Mouse (Mus musculus) neural tube, embryonic 11.5 days (tissue): Measurements from ENCODE around the gene Ccs. TPM values are rescaled to one million over a fixed set of nuclear protein-coding genes. Genes with fewer than 3 reads are reported as not detected.

Source experiments
- ATAC-seq: fragments of 200-750 bp; cut with Nextera tagmentation; 2 replicates; pipeline ENCODE4 v1.8.0; 2017; ENCODE audit warnings: moderate number of reproducible peaks, mild to moderate bottlenecking, moderate TSS enrichment, moderate library complexity; ENCODE audit not compliant: insufficient read depth, low FRiP score, low TSS enrichment
- DNase-seq: peaks from one replicate; pipeline ENCODE4 v3.0.0-alpha.2; 2015; ENCODE audit warnings: low spot score
- H3K27ac ChIP-seq: fragments of 300-500 bp; sonication (generic); 2 replicates; pipeline ENCODE4 v1.5.1; 2014; ENCODE audit warnings: low read depth, mild to moderate bottlenecking, low read length
- H3K27me3 ChIP-seq: fragments of 300-500 bp; sonication (generic); 2 replicates; pipeline ENCODE4 v1.6.1; 2014; ENCODE audit warnings: mild to moderate bottlenecking, low read length, mixed read lengths; ENCODE audit not compliant: control insufficient read depth, insufficient read depth
- H3K36me3 ChIP-seq: fragments of 300-500 bp; sonication (generic); 2 replicates; pipeline ENCODE4 v1.6.1; 2014; ENCODE audit warnings: mild to moderate bottlenecking, low read length, moderate library complexity, mixed read lengths; ENCODE audit not compliant: control insufficient read depth, insufficient read depth
- H3K4me1 ChIP-seq: fragments of 300-500 bp; sonication (generic); 2 replicates; pipeline ENCODE4 v1.6.1; 2014; ENCODE audit warnings: low read length, mixed read lengths; ENCODE audit not compliant: control insufficient read depth, insufficient read depth
- H3K4me2 ChIP-seq: fragments of 300-500 bp; sonication (generic); 2 replicates; pipeline ENCODE4 v1.6.1; 2014; ENCODE audit warnings: low read depth, mild to moderate bottlenecking, moderate library complexity
- H3K4me3 ChIP-seq: fragments of 300-500 bp; sonication (generic); 2 replicates; pipeline ENCODE4 v1.5.1; 2014; ENCODE audit warnings: low read depth, low read length
- H3K9ac ChIP-seq: fragments of 300-500 bp; sonication (generic); 2 replicates; pipeline ENCODE4 v1.6.1; 2014; ENCODE audit warnings: mild to moderate bottlenecking, low read length
- H3K9me3 ChIP-seq: fragments of 300-500 bp; sonication (generic); 2 replicates; pipeline ENCODE4 v1.6.1; 2016; ENCODE audit warnings: low read length; ENCODE audit not compliant: control insufficient read depth
- WGBS: fragments of 180-500 bp; shearing (Covaris S2); extraction: QIAGEN DNeasy Blood & Tissue Kit; methylation state at CpG from one replicate; pipeline ENCODE4 v1.1.7; 2014; 5-methylcytosine and 5-hydroxymethylcytosine counted together
- polyA plus RNA-seq: library from polyadenylated mRNA; unstranded; fragments of >200 nt; fragmentation: Nextera tagmentation; extraction: Ambion mirVana; gene quantifications from 2 replicates; pipeline ENCODE4 v1.2.1, GENCODE M21; 2014

Gene Ccs
- polyA plus RNA-seq, 1 experiment from 2014 or later, result 41.4 TPM

DNA sequence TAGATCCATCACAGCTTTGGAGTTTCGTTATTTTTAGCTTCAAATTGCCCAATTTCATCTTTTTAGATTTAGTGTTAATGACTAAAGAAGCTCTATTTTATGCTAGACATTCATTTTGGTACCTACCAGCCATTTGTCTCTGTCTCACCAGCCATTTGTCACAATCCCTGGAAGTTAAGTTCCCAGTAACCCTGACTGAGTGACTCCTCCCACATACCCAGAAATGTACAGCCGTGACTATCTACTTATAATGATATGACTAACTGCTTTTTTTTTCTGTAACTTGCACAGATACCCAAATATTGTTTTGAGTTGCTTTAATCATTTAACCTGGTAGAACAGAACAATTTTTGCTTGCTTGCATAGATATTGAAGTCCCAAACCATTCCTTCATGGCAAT is 6.7 kb upstream of the Ccs start:
- no peaks in the 10 kb centered on the region for H3K4me1 ChIP-seq

DNA sequence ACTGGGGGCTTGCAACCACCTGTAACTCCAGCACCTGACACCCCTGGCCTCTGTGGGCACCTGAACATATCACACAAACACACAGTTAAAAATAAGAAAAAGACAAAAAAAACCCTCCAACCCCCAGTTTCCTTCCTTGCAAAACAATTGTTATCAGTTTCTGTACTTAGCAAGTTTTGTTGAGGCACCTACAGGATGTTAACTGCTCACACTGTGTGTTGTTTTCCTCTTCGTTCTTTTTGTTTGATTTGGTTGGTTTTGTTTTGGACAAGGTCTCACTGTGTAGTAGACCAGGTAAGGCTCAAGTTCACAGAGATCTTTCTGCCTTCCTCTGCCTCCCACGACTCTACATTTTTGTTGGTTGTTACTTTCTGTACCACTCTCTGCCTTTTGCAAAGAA is 3.5 kb upstream of the Ccs start:
- no peaks in the 10 kb centered on the region for H3K36me3 ChIP-seq
- peaks cover 11% of the 10 kb centered on the region; the same call in 1 of the 2 replicates for H3K4me1 ChIP-seq
- H3K27me3 ChIP-seq, result peaks cover 17% of the 10 kb centered on the region
- H3K9me3 ChIP-seq, result no peaks in the 10 kb centered on the region
- no peak overlapping the region for H3K4me2 ChIP-seq
- H3K4me3 ChIP-seq, result no peak overlapping the region
- 79% methylated on average over 2 of the region's 2 CpGs for WGBS
- ATAC-seq (no peak), DNase-seq (no peak)
- H3K9ac ChIP-seq, result no peak overlapping the region
- no peak overlapping the region for H3K27ac ChIP-seq

More for the DNA sequence above, 6.7 kb upstream of the Ccs start:
- Histone ChIP-seq H3K27me3 (peaks cover 6% of the 10 kb centered on the region), H3K36me3 (no peaks in the 10 kb centered on the region), H3K4me3 (no peak overlapping the region), H3K4me2 (no peak overlapping the region), H3K27ac (no peak overlapping the region), H3K9ac (no peak overlapping the region), H3K9me3 (no peaks in the 10 kb centered on the region)
- 71% methylated on average over 2 of the region's 2 CpGs for WGBS
- ATAC-seq (no peak), DNase-seq (no peak)

- no peak overlapping the region for H3K4me3 ChIP-seq
- no peak overlapping the region for H3K4me2 ChIP-seq
- DNase-seq, result no peak
- no peak for ATAC-seq
- H3K4me1 ChIP-seq, result peaks cover 11% of the 10 kb centered on the region; the same call in 1 of the 2 replicates
- H3K9me3 ChIP-seq, result no peaks in the 10 kb centered on the region
- 83% methylated on average over 9 of the region's 9 CpGs for WGBS
- H3K27ac ChIP-seq, result no peak overlapping the region
- H3K9ac ChIP-seq, result no peak overlapping the region
- H3K36me3 ChIP-seq, result no peaks in the 10 kb centered on the region
- peaks cover 17% of the 10 kb centered on the region for H3K27me3 ChIP-seq
Measured at GRCm38 (mm10) chr19:4840848-4841247, 1.7 kb upstream of the Ccs start.

GRCm38 (mm10) chr19:4838526-4839140 is 499 bp downstream of the Ccs start:
- ATAC-seq (0 out of 2 replicates have a peak, but pooled peaks have one; percentile 23), DNase-seq (no peak)
- H3K4me3 ChIP-seq, result peak overlapping the region; percentile 52

GRCm38 (mm10) chr19:4837049-4837448 is 2.1 kb downstream of the Ccs start:
- H3K36me3 ChIP-seq, result no peaks in the 10 kb centered on the region
- peaks cover 11% of the 10 kb centered on the region; the same call in 1 of the 2 replicates for H3K4me1 ChIP-seq
- peaks cover 17% of the 10 kb centered on the region for H3K27me3 ChIP-seq
- no peak overlapping the region for H3K4me2 ChIP-seq
- DNase-seq (no peak), ATAC-seq (no peak)
- 90% methylated on average over 6 of the region's 6 CpGs for WGBS
- no peak overlapping the region for H3K4me3 ChIP-seq
- H3K9ac ChIP-seq, result no peak overlapping the region
- H3K27ac ChIP-seq, result no peak overlapping the region
- H3K9me3 ChIP-seq, result no peaks in the 10 kb centered on the region

More at GRCm38 (mm10) chr19:4838526-4839140, 499 bp downstream of the Ccs start:
- Histone ChIP-seq H3K4me2 (peak overlapping the region; percentile 97), H3K27ac (no peak overlapping the region), H3K36me3 (no peaks in the 10 kb centered on the region), H3K9ac (peak overlapping the region; percentile 64), H3K9me3 (no peaks in the 10 kb centered on the region), H3K27me3 (peaks cover 17% of the 10 kb centered on the region), H3K4me1 (peaks cover 11% of the 10 kb centered on the region; the same call in 1 of the 2 replicates)
- WGBS, result 36% methylated on average over 10 of the region's 10 CpGs

DNA sequence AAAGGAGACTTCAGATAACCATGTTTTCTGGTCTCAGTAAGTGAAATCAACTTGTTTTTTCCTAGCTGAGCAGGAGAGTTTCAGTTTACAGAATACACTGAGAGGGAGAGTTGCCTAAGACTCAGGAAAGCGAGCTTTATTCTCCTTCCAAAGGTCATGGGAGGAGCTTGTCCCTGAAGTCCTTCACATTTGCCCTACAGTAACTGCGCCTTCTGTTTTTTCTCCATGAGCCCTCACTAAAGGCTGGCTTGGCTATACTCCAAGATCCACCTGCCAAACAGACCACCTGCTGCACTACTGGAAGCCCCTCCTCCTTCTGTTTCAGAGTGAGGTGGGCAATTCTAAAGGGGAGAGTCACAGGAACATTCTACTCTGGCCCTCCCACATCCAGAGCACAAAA is 3.0 kb downstream of the Ccs start:
- Histone ChIP-seq H3K9ac (no peak overlapping the region), H3K4me3 (no peak overlapping the region), H3K4me1 (peaks cover 11% of the 10 kb centered on the region; the same call in 1 of the 2 replicates), H3K4me2 (no peak overlapping the region), H3K36me3 (no peaks in the 10 kb centered on the region), H3K27ac (no peak overlapping the region), H3K27me3 (peaks cover 14% of the 10 kb centered on the region), H3K9me3 (no peaks in the 10 kb centered on the region)
- DNase-seq (no peak), ATAC-seq (no peak)
- WGBS, result 84% methylated on average over 2 of the region's 2 CpGs

DNA sequence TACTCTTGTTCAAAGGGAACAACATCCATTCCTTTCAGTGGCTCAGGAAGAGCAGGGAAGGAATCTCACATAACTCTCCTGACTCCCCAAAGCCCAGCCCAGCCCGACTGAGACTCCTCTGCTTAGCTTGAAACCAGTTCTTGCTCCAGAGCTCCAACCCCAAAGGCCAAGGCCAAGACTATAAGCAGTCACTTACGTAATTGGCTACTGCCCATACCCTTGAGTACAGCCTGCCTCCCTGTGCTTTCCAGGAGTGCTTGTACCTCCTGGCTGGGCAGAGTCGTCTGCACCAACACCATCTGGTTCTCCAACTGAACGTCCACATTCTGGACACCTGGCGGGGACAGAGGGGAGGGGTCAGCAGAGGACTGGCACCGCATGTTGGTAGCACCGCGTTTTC is 5.2 kb downstream of the Ccs start:
- H3K27me3 ChIP-seq, result no peaks in the 10 kb centered on the region
- DNase-seq (no peak), ATAC-seq (no peak)
- H3K4me1 ChIP-seq, result peaks cover 7% of the 10 kb centered on the region; the same call in 1 of the 2 replicates
- no peak overlapping the region for H3K4me3 ChIP-seq
- no peak overlapping the region for H3K27ac ChIP-seq
- H3K9ac ChIP-seq, result no peak overlapping the region
- no peaks in the 10 kb centered on the region for H3K36me3 ChIP-seq
- 87% methylated on average over 8 of the region's 8 CpGs for WGBS
- no peak overlapping the region for H3K4me2 ChIP-seq
- H3K9me3 ChIP-seq, result no peaks in the 10 kb centered on the region

GRCm38 (mm10) chr19:4829156-4829555 is 10.0 kb downstream of the Ccs start:
- no peak overlapping the region for H3K27ac ChIP-seq
- H3K4me3 ChIP-seq, result no peak overlapping the region
- H3K4me1 ChIP-seq, result no peaks in the 10 kb centered on the region
- H3K27me3 ChIP-seq, result no peaks in the 10 kb centered on the region
- H3K9me3 ChIP-seq, result no peaks in the 10 kb centered on the region
- ATAC-seq, result no peak
- no peak for DNase-seq
- no peak overlapping the region for H3K4me2 ChIP-seq
- WGBS, result 64% methylated on average over 7 of the region's 7 CpGs
- 0 out of 2 replicates have a peak, but pooled peaks cover 3% of the 10 kb centered on the region for H3K36me3 ChIP-seq
- no peak overlapping the region for H3K9ac ChIP-seq

DNA sequence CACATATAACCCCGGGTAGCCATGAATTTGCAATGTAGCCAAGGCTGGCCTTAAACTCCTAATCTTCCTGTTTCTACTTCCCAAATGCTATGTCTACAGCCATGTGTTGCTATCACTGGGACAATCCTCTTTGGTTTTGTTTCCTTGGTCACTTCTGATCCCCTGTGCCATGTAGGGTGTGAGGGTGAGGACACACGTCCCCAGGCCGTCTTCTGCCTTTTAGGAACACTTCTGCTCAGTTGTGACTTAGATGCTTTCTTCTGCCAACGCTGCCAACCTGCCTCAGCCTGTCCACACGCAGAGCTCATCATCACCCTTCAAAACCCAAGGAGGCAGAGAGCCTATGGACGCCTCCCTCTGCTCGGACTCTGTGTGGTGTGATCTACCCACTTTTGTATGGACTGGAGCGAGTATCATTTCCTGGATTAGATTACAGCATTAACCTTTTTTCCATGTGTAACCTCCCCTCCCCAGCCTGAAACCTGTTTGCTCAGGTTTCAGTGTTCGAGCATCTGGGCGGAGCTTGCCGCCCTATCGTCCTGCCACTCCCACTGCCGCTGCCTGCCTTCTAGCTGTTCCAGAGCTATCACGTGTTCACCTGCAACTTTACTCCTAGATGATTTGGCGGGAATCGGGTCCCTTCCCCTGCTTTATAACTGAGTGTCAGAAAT is 10.6 kb downstream of the Ccs start:
- no peaks in the 10 kb centered on the region for H3K27me3 ChIP-seq
- no peaks in the 10 kb centered on the region for H3K9me3 ChIP-seq
- ATAC-seq, result no peak
- H3K9ac ChIP-seq, result no peak overlapping the region
- 58% methylated on average over 16 of the region's 16 CpGs for WGBS
- H3K27ac ChIP-seq, result no peak overlapping the region
- 0 out of 2 replicates have a peak, but pooled peaks cover 3% of the 10 kb centered on the region for H3K36me3 ChIP-seq
- H3K4me2 ChIP-seq, result no peak overlapping the region
- no peak for DNase-seq
- no peaks in the 10 kb centered on the region for H3K4me1 ChIP-seq
- no peak overlapping the region for H3K4me3 ChIP-seq
